Mouse (Mus musculus): Measurements from ENCODE around the gene Adra2b.

GRCm38 (mm10) chr2:127346334-127346733, 16.7 kb upstream of the Adra2b start:
- TF ChIP-seq POLR2A (IDR thresholded peaks at IDR 0.05; ENCODE audit: control insufficient read depth in 1 of 2, insufficient read depth in 1 of 2, low read depth in 1 of 2, low read length in 2 of 2, poor library complexity in 1 of 2): no peak
- TF ChIP-seq KAT2A (conservative IDR thresholded peaks at IDR 0.05; ENCODE audit: low read depth, low read length): no peak
- peak; percentile 10 to 35 (median 21); a peak in 2 of 6 replicates for TF ChIP-seq CTCF (IDR thresholded peaks at IDR 0.05 in 2 of 3, conservative IDR thresholded peaks at IDR 0.05 in 1 of 3; ENCODE audit: control insufficient read depth in 1 of 3, insufficient read depth in 1 of 3, low read depth in 2 of 3, low read length in 3 of 3, poor library complexity in 1 of 3, severe bottlenecking in 1 of 3)
- TF ChIP-seq CHD2 (IDR thresholded peaks at IDR 0.05; ENCODE audit: low read length): no peak
- TF ChIP-seq EP300 (IDR thresholded peaks at IDR 0.05; ENCODE audit: low read depth in 1 of 2, low read length in 2 of 2): no peak
- no peak for TF ChIP-seq HCFC1 (IDR thresholded peaks at IDR 0.05; ENCODE audit: low read depth, low read length)
- TF ChIP-seq ELF1 (IDR thresholded peaks at IDR 0.05; ENCODE audit: low read depth, low read length): no peak
- TF ChIP-seq GATA1 (IDR thresholded peaks at IDR 0.05; ENCODE audit: low read depth, low read length): no peak
